Mouse (Mus musculus): ENCODE measurements at regions not wholly inside any gene's neighbourhood (a gene's known extent, or its start where the extent isn't known, plus 50 kb on each side); places are given as distances from the start of the nearest gene placed in this dataset.

DNA sequence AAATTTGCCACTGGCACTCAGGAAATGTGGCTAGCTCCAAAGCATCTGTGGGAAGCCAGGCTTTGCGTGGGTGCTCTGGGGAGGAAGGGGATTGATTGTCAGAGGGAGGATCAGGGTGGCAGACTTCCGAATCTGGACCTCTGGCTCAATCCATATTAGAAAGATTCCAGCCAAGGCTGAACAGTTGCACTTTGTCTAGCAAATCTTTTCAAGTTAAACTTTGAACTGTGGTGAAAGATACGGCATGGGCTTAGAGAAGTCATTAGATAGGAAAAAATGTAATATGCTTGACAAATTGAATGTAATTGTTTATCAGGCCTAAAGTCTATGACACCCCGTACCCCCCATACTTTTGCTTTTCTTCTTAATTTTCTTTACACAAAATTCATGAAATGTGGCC, 120.7 kb downstream of the Sem1 start:
- TF ChIP-seq CHD1 (IDR thresholded peaks at IDR 0.05; ENCODE audit: low read depth, low read length) (no peak), POLR2A (IDR thresholded peaks at IDR 0.05; ENCODE audit: control insufficient read depth in 1 of 2, insufficient read depth in 1 of 2, low read depth in 1 of 2, low read length in 2 of 2, poor library complexity in 1 of 2) (no peak), ZMIZ1 (IDR thresholded peaks at IDR 0.05; ENCODE audit: low read depth, low read length) (no peak), CTCF (IDR thresholded peaks at IDR 0.05 in 2 of 3, conservative IDR thresholded peaks at IDR 0.05 in 1 of 3; ENCODE audit: control insufficient read depth in 1 of 3, insufficient read depth in 1 of 3, low read depth in 2 of 3, low read length in 3 of 3, poor library complexity in 1 of 3, severe bottlenecking in 1 of 3) (no peak), HCFC1 (IDR thresholded peaks at IDR 0.05; ENCODE audit: low read depth, low read length) (no peak), ETS1 (IDR thresholded peaks at IDR 0.05; ENCODE audit: low read depth, low read length) (no peak), EP300 (IDR thresholded peaks at IDR 0.05; ENCODE audit: low read depth in 1 of 2, low read length in 2 of 2) (no peak), MXI1 (IDR thresholded peaks at IDR 0.05; ENCODE audit: low read depth, low read length) (no peak), TAL1 (IDR thresholded peaks at IDR 0.05; ENCODE audit: low read length) (no peak)

All from MEL (cell line).